Mouse (Mus musculus) inflammation-experienced regulatory T-cells, adult 16 weeks (primary cell): ENCODE measurements around the gene Ehbp1l1. TPM values are rescaled to one million over a fixed set of nuclear protein-coding genes. Genes with fewer than 3 reads are reported as not detected.

Experiments used
- polyA plus RNA-seq: library from polyadenylated mRNA; unstranded; fragments of 100-300 nt; shearing (Covaris generic); gene quantifications from one replicate; pipeline ENCODE4 v1.2.1, GENCODE M21; 2017

The Ehbp1l1 gene
- polyA plus RNA-seq, result 81.7 TPM

DNA sequence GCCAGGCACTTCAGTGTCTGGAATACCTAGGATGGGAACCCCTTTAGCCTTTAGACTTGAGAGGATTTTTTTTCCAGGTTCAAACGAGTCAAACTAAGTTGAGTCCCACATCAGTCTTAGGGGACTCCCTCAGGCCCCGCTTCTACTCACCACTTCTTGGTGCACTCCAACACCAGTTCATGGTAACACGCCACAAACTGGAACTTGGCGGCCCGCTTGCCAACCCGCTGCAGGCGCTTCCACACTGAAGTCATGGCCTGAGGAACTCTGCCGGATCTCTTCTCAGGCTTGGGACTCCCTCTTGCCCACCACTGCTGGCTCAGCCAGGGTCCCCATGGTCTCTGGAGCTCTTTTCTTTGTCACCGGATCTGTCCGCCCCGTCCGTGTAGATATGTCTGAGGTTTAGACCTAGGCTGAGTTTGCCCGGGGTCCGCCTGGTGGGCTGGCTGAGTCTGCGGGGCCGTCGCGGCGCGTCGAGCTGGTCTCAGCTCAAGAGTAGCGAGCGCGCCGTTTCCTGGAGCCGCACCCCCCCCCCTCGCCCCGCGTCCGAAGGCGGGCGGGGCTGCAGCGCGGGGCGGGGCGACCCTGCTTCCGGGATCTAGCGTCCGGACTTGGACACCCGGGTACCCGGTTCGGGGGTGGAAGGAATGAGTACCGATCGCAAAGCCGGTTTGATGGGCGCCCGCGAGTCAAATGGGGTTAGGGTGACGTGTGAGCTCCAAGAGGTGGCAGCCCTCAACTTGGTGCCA is at the start of gene Ehbp1l1:
Ehbp1l1 (minus strand) TSS at position 551 of the 749 bp plus-strand sequence.

DNA sequence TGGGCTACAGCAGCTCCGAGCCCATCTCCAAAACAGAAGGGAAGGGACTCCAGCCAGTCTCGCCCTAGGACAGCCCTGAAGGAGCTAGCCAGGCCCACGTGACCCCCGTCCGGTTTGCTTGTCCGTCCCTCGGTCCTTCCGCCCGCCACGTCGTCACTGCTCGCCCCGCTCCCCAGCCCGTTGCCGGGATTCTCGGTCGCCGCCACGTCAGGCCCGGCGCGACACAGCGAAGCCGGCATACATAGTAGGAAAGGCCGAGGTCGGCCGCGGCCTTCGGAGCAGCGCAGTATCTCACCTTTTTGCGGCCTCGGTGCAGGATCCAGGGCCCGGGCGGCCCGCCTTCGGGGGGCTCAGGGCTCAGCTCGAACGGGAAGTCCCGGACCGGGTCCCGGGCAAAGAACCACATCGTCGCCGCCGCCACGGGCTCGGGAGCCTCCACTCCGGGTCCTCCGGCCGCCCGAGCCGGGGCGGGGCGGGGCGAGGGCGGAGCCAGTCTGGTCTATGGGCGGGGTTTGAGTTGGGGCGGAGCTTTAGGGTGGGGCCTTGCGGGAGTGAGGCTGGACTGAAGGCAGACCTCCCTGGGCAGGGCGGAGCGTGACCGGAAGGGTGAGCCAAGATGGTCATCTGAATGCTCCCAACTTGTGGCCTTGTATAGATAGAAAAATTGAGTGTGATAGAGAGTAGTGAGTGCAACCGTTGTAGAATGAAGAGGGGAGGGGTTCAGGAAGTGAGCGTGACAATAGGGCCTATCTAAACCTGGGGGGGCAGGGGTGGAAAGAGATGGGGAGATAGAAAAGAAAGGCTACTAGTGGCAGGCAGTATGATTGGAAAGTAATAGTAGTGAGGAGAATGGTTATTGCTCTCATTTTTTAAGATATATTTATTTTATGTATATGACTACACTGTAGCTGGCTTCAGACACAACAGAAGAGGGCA is 45.1 kb upstream of the Ehbp1l1 start, which contains the start of gene Scyl1:
Scyl1 (minus strand) TSS at position 495 of the 936 bp plus-strand sequence.

DNA sequence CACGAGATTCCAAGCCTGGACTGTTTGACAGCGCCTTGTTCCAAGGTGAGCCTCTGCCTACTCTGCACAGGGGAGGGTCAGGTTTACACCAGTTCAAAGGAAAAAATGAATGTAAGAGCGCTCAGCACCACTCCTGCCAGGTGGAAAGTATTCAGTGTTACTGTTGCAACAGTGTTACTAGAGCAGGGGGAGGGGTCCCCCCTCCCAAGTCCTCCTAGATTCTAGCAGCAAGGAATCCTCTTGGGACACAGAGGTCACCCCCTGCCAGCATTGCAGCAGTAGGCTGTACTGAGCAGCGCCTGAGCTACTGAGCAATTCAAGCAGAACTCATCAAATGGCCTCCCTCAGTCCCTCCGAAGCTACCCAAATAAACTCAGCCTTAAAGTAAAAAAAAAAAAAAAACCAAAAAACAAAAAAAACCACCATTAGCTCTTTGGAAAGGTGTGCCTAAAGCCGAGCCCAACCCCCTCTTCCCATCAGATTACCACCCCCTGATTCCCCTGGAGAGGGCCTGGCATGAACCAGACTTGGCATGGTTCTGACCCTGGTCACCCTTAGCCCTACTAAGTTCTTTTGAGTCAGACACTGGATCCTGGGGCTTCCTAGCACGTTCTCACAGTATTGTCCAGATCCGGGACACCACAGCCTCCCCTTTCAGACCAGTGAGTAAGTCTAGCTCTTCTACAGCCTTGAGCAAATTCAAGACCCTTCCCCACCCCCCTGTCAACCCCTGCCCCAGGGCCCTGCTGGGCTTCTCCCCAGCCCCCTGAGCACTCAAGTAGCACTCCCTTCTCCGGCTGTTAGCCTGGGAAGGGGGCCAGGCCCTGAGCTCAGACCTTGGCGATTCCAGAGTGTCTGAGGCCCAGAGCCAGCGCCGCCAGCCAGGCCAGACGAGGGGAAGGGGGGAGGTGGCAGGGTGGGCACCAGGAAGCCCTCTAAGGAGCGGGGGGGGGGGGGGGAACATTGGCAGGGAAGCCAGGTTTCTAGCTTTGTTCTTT is 14.5 kb upstream of the Ehbp1l1 start, which contains the start of gene Ltbp3:
Ltbp3 (plus strand) TSS at position 585 of the 998 bp plus-strand sequence.

DNA sequence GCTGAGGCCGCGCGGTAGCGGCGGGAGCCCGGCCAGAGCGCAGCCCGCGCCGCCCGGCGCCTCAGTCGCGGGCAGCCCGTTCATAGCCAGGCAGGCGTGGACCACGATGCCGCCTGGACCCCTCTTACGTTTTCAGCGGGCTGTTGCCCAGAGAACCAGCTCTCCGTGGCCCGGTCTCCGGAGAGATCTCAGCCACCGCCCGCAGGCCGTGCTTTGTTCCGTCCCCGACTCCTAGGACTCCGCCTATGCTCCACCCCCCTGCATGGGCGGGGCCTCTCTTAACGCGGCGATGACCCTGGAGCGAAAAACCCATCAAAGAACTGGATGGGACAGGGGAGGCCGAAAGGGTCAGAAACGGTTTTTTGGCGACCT is 3.3 kb upstream of the Ehbp1l1 start, which contains the start of gene Fam89b:
Fam89b (minus strand) TSS at position 210 of the 372 bp plus-strand sequence.

DNA sequence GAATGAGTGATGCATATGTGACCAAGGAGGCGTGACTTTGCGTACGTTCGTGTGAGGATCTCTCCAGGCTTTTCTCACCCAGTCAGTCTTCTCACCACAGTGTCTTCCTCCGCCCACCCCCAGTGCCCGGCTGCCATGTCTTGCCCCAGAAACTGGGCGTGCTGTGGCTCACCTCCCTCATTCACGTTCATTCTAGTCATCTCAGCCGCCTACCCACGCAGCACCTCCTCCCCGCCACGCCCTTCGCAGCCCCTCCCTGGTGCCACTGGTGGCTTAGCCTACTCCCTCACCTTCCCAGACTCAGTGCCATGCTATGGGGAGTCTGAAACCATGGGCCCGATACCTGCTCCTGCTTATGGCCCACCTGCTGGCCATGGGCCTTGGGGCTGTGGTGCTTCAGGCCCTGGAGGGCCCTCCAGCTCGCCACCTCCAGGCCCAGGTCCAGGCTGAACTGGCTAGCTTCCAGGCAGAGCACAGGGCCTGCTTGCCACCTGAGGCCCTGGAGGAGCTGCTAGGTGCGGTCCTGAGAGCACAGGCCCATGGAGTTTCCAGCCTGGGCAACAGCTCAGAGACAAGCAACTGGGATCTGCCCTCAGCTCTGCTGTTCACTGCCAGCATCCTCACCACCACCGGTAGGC is 21.8 kb downstream of the Ehbp1l1 start, which contains the start of gene Kcnk7:
Kcnk7 (plus strand) TSS at position 205 of the 638 bp plus-strand sequence.

DNA sequence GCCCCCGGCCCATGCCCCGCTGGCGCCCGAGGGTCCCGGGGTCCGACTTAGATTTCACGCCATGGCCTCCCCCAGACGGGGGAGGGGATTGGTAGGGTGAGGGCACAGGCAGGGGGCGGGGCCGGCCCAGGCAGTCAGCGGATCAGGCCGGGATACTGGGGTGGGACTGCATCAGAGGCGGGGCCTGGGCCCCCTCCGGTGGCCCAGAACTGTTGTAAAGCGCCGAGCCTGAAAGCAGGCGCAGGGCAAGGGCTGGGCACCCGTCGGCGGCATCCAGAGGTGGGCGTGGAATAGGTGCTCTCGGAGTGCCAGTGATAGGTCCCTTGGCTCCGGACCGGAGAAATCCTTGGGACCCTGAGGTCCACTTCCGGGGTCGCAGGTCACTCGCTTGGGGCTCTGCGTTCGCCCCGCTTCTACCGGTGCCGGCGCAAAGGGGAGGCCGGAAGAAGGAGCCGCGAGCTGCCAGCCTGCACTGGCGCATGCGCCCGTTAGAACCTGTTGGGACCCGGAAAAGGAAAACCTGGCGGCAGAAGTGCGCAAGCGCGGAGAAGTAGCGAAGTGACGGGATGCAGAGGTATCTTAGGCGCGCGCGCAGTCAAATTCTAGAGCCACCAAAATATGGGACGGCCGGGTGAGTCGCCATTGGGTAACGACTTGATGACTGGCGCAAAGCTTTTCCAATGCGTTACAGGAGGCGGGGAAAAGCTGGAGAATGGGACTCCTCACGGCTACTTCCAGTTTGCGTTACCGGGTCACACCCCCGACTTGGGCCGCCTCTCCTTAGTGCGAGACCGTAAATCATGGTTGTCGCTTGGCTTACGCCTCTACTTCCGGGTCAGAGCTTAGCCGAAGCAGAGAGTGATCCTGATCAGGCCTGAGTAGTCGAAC is 37.7 kb downstream of the Ehbp1l1 start, which contains the start of the genes Map3k11 and Pcnx3:
Map3k11 (plus strand) TSS at position 543 of the 888 bp plus-strand sequence.
Pcnx3 (minus strand) TSS at position 709 of the 888 bp plus-strand sequence.

DNA sequence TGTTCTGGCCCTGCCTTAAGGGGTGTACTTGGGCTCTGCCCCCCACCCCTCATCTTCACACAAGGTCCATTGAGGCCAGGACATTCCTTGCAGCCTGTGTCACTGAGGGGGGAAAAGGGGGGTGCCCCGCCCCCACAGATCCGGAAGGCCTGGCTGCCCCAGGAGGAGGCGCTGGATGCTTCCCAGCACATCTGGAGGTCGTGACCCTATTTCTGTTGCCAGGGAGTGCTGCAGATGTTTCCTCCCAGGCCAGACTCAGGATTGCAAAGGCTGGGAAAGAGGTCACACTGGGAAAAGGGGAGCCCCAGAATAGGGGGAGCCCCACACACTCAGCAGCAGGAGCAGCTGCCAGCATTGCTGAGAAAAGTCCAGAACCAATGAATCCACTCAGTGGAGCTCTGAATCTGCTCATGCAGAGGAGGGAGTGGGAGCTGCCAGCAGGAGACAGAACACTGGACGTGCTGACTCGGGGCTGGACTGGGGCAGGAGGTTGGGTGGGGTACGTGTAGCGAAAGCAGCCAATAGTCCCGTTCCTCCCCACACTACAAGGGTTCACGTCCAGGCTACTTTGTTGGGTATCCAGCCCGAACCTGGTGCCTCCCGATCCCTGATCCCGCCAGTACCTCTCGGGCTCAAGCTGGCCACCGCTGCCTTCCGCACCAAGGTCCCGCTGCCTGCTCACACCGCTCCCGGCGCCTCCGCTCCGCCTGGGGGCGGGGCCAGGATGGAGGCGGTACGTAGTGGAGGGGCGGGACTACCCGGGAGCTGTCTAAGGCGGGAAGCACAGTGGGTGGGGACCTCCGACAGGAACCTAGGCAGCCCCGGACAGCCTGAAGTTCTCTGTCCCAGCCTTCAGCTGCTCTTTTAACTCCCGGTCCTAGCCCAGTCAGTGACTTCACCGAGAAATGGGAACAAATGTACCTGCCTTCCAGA is 62.9 kb downstream of the Ehbp1l1 start, which contains the start of gene Sipa1:
Sipa1 (minus strand) TSS at position 727 of the 933 bp plus-strand sequence.

Other genes starting within 250 kb of the Ehbp1l1 start
- 82.6 TPM for gene Mus81, start 237.9 kb downstream of the Ehbp1l1 start, polyA plus RNA-seq
- 3,549 TPM for gene Cfl1, start 235.9 kb downstream of the Ehbp1l1 start, polyA plus RNA-seq
- gene 1700020D05Rik, start 222.5 kb downstream of the Ehbp1l1 start, polyA plus RNA-seq, result 0.39 TPM
- 21.9 TPM for gene Snx32, start 215.8 kb downstream of the Ehbp1l1 start, polyA plus RNA-seq
- not detected for gene Ovol1, start 165.7 kb downstream of the Ehbp1l1 start, polyA plus RNA-seq
- 24.0 TPM for gene Ap5b1, start 158.3 kb downstream of the Ehbp1l1 start, polyA plus RNA-seq
- 148 TPM for gene Rnaseh2c, start 124.4 kb downstream of the Ehbp1l1 start, polyA plus RNA-seq
- 62.2 TPM for gene Kat5, start 116.1 kb downstream of the Ehbp1l1 start, polyA plus RNA-seq
- gene Rela, start 88.8 kb downstream of the Ehbp1l1 start, polyA plus RNA-seq, result 178 TPM
- 94.7 TPM for gene Sipa1, start 62.6 kb downstream of the Ehbp1l1 start, polyA plus RNA-seq
- 28.2 TPM for gene Map3k11, start 37.6 kb downstream of the Ehbp1l1 start, polyA plus RNA-seq
- gene Pcnx3, start 37.4 kb downstream of the Ehbp1l1 start, polyA plus RNA-seq, result 72.0 TPM
- gene Kcnk7, start 21.9 kb downstream of the Ehbp1l1 start, polyA plus RNA-seq, result 2.1 TPM
- gene Fam89b, start 3.3 kb upstream of the Ehbp1l1 start, polyA plus RNA-seq, result 67.5 TPM
- 0.12 TPM for gene Ltbp3, start 14.6 kb upstream of the Ehbp1l1 start, polyA plus RNA-seq
- gene Scyl1, start 45.1 kb upstream of the Ehbp1l1 start, polyA plus RNA-seq, result 84.4 TPM
- 341 TPM for gene Frmd8, start 149.0 kb upstream of the Ehbp1l1 start, polyA plus RNA-seq
- 49.6 TPM for gene Slc25a45, start 151.5 kb upstream of the Ehbp1l1 start, polyA plus RNA-seq
- 0.65 TPM for gene Tigd3, start 167.8 kb upstream of the Ehbp1l1 start, polyA plus RNA-seq
- gene Dpf2, start 186.7 kb upstream of the Ehbp1l1 start, polyA plus RNA-seq, result 210 TPM
- gene Cdc42ep2, start 198.5 kb upstream of the Ehbp1l1 start, polyA plus RNA-seq, result 0.34 TPM
- gene Pola2, start 237.9 kb upstream of the Ehbp1l1 start, polyA plus RNA-seq, result 56.4 TPM